Mouse (Mus musculus) WW6 (cell line): ENCODE data around the gene Rgl2.
A peak's percentile ranks its signal among the peaks of the same experiment; 100 is the strongest.

Source experiments
- DNase-seq: peaks from one replicate; pipeline ENCODE4 v3.0.0-alpha.2; 2013; ENCODE audit warnings: low read depth, low spot score

Rgl2 gene

DNA sequence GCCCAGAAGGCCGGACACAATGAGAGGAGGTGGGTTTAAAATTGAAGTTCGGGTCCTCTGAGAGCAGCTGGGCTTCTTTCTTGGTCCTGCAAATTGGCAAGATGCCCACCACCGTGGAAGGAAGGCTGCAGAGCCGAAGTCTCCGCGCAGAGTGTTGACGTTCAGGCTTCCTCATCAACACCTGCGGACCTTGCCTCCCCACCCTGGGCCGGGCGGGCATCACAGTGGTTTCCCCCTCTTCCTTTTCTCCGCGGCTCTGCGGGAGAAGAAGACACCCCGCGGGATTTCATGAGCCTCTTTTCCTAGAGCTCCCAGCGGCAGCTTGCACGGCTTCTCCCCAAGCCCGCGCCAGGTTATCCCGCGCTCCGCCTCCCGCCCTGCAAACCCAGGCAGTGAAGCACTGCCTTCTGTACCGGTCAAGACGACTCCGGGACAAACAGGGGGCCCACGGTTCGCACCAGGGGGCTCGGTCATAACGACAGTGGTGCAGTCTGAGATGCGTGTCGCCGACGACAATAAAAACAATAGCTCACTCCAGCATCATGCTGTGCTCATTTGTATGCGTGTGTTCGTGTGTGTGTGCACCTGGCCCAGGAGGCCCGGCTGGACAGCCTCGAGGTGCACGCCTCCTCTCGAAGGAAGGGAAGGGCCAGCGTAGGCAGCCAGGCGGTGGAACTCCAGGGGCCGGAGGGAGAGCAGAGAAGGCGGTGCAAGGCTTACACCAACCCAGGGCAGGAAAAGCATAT, 20.8 kb upstream of the Rgl2 start:
- no peak for DNase-seq

DNA sequence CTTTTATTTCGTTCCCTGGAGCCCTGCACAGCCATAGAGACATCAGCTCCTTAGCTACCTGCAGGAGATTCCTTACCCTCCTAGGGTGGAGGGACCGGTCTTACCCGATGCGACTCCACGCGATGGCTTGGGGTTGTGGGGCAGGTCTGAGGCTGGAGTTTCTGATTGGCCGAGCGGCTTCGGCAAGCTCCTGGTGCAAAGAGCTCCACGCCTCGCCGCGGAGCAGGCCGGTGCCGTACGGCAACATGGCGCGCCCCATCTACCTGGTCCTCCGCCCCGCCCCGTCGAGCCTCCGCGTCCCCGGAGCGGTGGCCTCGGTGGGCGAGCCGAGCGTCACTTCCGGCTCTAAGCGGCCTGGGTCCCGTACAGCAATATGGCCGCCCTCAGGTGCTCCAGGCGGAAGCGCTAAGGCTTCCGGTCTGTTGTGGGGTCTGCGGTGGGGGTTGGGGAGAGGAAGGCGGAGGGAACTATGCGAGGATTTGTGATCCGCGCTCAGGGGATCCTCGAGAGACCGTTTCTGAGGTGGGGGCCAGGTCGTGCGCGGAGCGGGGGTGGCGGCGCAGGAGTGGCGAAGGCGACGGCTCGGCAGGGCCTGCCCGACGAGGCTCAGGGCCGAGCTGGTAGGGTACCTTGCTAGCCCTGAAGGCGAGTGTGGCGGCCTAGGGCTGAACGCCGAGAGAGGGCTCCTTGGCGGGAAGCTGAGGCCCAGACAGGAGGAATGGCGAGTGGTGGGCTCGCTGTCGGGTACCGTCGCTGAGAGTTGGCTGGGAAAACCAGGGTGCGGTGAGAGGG, 20.1 kb upstream of the Rgl2 start, which contains the start of gene Daxx:
Gene Daxx (plus strand): TSS at position 338 of the 792 bp plus-strand sequence.
- peak; percentile 98 for DNase-seq

DNA sequence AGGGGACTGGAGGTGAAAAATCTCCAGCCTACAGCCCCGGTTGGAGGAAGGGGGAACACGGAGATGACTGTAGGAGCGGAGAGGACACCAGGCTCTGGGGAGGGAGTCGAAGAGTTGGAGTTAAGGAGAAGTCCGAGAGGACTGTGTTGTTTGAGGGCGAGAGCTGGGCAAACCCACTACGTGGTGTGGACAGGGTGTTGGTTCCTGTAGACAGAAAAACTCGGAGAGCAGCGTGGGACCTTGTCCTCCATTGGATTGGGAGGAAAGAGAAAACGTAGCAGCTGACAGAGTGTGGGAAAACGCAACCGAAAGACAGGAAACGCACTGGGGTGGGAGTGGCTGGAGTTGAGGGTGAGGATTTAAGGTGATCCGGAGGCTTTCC, 19.5 kb upstream of the Rgl2 start:
- DNase-seq = no peak

- no peak for DNase-seq
These were observed 18.8 kb upstream of the Rgl2 start for GRCm38 (mm10) chr17:33910346-33911051.

DNA sequence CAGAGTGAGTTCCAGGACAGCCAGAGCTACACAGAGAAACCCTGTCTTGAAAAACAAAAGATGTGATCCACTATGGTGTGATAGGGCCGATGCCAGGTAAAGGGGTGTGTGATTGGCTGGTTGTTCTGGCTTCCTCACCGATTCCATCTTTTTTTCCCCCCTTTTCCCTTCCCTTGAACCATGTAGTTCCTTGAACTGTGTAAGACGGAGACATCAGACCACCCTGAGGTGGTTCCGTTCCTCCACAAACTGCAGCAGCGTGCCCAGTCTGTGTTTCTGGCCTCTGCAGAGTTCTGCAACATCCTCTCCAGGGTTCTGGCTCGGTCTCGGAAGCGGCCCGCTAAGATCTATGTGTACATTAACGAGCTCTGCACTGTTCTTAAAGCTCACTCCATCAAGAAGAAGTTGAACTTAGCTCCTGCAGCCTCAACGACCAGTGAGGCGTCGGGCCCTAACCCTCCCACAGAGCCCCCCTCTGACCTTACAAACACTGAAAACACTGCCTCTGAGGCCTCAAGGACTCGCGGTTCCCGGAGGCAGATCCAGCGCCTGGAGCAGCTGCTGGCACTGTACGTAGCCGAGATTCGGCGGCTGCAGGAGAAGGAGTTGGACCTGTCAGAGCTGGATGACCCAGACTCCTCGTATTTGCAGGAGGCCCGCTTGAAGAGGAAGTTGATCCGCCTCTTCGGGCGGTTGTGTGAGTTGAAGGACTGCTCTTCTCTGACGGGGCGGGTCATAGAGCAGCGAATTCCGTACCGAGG, 18.1 kb upstream of the Rgl2 start:
- DNase-seq = no peak

DNA sequence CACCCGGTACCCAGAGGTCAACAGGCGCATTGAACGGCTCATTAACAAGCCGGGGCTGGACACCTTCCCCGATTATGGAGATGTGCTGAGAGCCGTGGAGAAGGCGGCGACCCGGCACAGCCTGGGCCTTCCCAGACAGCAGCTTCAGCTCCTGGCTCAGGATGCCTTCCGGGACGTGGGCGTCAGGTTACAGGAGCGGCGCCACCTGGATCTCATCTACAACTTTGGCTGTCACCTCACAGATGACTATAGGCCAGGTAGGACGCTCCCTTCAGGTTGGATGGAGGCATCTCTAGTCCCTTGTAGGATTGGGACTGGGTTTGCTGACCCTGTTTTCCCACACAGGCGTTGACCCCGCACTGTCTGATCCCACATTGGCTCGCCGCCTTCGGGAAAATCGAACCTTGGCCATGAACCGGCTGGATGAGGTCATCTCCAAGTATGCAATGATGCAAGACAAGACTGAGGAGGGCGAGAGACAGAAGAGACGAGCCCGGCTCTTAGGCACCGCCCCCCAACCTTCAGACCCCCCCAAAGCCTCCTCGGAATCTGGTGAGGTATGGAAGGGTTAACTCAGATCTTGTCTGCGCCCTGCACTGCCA, 17.4 kb upstream of the Rgl2 start:
- no peak for DNase-seq

- no peak for DNase-seq
These were observed 16.1 kb upstream of the Rgl2 start for GRCm38 (mm10) chr17:33913264-33913663.

- DNase-seq = no peak
These were observed 15.4 kb upstream of the Rgl2 start for GRCm38 (mm10) chr17:33913905-33914304.

DNA sequence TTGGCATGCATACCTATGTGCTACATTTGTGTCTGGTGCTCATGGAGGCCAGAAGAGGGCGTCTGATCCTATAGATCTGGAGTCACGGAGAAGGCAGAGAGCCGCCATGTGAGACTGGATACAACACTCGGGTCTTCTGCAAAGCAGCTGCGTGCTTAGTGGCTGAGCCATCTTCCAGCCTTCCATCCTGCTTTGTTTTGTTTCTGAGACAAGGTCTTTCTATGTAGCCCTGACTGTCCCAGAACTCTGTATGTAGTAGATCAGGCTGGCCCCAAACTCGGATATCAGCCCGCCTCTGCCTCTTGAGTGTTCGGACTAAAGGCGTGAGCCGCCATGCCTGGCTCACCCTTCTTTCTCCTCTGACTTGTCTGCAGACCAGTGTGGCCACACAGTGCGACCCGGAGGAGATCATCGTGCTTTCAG, 14.4 kb upstream of the Rgl2 start:
- no peak for DNase-seq

DNA sequence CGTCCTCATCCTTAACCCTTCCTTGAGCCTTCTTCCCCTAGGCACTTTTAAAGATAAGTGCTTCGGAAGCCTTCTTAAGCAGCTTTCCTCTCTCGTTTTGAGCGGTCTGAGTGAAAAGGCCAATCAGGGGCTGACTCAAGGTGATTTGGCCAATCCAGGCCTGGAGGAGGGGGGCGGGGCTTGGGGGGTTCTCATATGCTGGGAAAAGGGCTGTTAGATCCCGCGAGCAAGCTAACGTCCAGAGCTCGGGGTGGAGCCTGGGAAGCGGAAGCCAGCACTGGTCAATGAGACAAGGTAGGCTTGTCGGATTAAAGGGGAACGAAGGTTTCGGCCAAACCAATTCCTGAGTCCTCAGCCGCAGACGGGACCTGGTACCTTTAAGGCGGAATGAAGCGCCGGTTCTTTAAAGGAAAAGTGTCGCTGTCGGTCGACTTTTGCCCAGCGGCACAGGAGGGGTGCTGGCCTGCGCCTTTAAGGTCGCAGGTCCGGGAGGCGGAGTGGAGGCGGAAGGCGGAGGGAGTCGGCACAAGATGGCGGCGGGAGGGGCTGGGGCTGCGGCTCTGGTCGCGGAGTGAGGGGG, 13.6 kb upstream of the Rgl2 start, which contains the start of the genes Tapbp and Zbtb22:
Gene Tapbp (plus strand): TSS at position 229 of the 580 bp plus-strand sequence.
Gene Zbtb22 (plus strand): TSS at position 234 of the 580 bp plus-strand sequence.
- peak; percentile 98 for DNase-seq

- no peak for DNase-seq
These were observed 13.0 kb upstream of the Rgl2 start for GRCm38 (mm10) chr17:33916294-33916693.

DNA sequence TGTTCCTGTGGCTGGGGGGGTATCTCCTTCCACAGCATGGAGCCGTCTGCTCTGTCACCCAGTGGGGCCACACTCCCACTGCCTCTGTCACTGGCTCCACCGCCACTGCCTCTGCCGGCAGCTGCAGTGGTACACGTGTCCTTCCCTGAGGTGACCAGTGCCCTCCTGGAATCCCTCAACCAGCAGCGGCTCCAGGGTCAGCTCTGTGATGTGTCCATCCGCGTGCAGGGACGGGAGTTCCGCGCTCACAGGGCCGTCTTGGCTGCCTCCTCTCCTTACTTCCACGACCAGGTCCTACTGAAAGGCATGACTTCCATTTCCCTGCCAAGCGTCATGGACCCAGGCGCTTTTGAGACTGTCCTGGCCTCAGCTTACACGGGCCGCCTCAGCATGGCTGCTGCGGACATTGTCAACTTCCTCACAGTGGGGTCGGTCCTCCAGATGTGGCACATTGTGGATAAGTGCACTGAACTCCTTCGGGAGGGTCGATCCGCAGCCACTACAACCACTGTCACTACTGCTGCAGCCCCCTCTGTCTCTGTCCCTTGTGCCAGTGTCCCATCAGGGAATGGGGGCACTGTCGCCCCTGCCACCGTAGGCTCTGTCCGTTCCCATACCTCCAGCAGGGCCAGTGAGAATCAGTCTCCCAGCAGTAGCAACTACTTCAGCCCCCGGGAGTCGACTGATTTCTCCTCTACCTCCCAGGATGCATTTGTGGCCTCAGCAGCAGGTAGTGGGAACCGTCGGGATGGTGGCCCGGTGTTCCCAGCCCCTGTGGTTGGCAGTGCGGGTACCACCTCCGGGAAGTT, 12.3 kb upstream of the Rgl2 start:
- no peak for DNase-seq

- no peak for DNase-seq
These were observed 11.6 kb upstream of the Rgl2 start for GRCm38 (mm10) chr17:33917656-33918292.

DNA sequence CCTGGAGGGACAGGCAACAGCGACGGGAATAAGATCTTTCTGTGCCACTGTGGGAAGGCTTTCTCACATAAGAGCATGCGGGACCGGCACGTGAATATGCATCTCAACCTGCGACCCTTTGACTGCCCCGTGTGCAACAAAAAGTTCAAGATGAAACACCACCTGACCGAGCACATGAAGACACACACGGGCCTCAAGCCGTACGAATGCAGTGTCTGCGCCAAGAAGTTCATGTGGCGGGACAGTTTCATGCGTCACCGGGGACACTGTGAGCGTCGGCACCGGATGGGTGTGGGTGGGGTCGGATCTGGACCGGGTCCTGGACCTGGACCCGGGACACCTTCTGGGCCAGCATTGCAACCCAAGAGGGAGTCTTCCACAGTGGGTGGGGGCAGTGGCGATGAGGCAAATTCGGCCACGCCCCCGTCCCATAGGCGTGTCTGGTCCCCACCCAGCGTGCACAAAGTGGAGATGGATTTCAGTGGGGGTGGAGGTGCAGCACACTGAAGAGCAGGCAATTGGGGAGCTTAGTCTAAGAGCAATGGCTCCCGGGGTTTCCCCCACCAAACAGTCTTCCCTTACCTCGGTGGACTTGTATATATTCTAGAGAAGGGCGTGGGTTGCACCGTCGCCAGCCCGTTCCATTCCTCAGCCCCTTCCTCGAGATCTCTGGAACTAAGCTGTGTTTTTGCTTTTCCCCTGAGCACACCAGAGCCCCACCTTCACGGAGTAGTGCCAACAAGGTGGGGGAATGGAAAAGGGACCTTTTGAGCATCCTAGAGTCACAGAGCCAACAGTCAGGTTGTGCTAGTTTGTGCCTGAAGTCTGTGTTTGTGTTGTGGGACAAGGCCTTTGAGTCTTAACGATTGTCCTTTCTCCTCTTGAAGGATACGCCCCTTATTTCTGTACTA, 10.8 kb upstream of the Rgl2 start:
- no peak for DNase-seq

DNA sequence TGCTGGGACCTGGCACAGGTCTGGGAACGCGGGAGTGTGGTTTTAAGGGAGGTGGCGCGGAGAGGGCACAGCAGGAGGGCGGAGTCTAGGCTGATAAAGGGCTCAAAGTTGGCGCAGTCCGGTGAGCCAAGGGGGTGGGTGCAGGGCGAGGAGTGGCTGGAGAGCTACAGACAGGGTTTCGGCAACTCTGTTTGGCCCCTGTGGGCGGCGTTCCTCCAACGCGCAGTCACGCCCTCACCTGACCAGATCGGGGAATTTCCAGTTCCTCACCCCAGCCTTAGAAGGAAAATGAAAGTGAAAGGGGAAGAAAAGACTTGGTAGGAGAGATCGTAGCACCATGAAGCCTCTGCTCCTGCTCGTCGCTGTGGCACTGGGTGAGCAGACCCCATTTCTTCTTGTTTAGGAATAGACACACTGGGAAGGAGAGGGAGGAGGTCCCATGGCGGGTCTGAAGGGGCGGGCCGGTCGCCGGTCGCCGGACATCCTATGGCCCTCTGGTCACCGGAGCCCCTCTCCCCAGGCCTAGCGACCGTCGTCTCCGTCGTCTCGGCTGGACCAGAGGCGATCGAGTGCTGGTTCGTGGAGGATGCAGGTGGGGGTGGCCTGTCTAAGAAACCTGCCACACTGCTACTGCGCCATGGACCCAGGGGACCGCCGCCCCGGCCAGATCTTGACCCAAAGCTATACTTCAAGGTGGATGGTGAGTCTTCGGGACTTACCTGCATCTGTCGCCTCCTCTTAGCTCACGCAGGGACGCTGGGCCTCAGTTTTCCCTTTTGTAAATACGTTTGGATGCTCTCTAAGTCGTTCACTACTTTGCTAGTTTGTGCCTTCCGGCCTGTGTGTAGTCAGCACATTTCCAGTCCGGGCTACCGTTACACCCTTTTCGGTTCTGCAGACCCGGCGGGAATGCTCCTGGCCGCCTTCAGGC, 9.7 kb upstream of the Rgl2 start:
- no peak for DNase-seq

- DNase-seq = no peak
These were observed 8.9 kb upstream of the Rgl2 start for GRCm38 (mm10) chr17:33920282-33921097.
